Mouse (Mus musculus): ENCODE results near the gene Adrm1.

DNA sequence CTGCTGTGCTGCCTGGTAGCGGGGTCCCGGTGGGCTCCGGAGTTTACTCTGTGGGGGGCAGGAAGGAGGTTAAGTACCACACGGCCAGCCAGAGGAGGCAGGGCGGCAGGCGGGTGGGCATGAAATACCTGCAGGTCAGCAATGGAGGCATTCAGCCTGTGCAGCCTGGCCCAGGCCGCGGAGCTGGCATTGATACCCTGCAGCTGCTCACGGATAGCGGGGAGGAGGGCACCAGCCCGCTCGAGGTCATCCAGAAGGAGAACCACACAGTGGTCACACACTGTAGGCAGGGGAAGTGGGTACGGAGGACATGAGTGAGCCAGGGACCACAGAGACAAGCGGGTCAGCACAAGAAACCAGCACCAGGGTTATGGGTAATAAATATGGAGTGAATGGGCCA lies 14.4 kb downstream of the Adrm1 start:
- TF ChIP-seq CTCF (IDR thresholded peaks at IDR 0.05; ENCODE audit: insufficient read depth, low read depth, low read length) (no peak), POLR2A (IDR thresholded peaks at IDR 0.05; ENCODE audit: insufficient read depth, low read depth, low read length) (no peak)
